Mouse (Mus musculus): Measurements from ENCODE around the gene Prrg2. TPM values are rescaled to one million over a fixed set of nuclear protein-coding genes. Genes with fewer than 3 reads are reported as not detected.

Gene Prrg2
- polyA plus RNA-seq, 1 experiment = 19.9 TPM

GRCm38 (mm10) chr7:45060632-45061122 is 1.8 kb downstream of the Prrg2 start:
- 89% methylated on average over 6 of the region's 6 CpGs for WGBS
- H3K27me3 ChIP-seq (ENCODE audit: control insufficient read depth, insufficient read depth, low read length) = no peaks in the 10 kb centered on the region
- no peaks in the 10 kb centered on the region for H3K36me3 ChIP-seq (ENCODE audit: control insufficient read depth, insufficient read depth, low read length)
- no peak for DNase-seq (ENCODE audit: low read depth in 1 of 2, low spot score in 2 of 2)
- TF ChIP-seq POLR2A (IDR thresholded peaks at IDR 0.05; ENCODE audit: low read depth, low read length) = no peak
- no peak for TF ChIP-seq CTCF (IDR thresholded peaks at IDR 0.05; ENCODE audit: extremely low read depth, insufficient read depth, insufficient read length, insufficient replicate concordance)
- H3K4me1 ChIP-seq (ENCODE audit: control insufficient read depth, insufficient read depth, insufficient read length) = peaks cover 4% of the 10 kb centered on the region; the same call in 1 of the 2 replicates
- no peak overlapping the region for H3K4me3 ChIP-seq (ENCODE audit: extremely low read depth, insufficient read depth, insufficient read length)
- no peak overlapping the region for H3K27ac ChIP-seq (ENCODE audit: insufficient read depth, low read length)

DNA sequence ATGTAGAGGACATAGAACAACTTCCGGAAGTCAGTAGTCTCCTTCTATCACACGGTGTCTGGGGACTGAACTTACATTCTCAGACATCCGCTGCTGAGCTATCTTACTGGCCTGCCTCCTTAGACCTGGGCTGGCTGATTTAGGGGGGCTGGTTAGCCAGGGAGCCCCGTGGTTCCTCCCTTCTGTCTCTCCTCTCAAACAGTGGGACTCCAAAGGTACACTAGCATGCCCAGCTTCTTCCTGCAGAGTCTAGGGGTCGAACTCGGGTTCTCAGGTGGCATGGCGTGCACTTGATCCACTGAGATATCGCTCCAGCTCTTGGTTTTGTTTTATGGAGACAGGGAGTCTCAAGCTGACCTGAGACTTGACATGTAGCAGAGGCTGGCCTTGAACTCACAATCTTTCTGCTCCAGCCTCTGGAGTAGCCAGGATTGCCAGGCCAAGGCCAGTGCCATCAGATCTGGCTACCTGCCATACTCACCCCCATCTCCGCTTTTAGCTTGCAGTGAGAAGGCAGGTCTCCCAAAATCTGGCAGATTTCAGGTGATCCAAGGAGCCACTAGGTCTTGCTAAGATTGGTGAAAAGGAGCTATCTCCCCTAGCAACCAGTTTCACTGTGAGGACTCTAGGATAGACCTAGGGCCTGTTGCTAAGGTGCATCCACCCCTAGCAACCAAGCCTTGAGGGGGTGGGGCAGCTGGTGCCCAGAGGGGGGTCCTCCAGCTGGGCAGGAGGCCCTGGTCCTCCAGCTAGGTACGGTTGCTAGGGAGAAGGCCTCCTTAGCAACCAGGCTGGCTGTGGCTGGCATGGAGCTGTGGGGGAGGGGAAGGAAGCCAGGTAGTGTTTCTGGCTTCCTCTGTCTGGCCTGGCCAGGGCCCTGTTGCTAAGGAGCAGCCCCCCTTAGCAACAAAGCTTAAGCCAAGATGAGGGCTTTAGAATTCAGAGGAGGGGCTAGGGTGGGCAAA is 3.6 kb downstream of the Prrg2 start:
- Histone ChIP-seq H3K4me3 (ENCODE audit: extremely low read depth, insufficient read depth, insufficient read length) (no peak overlapping the region), H3K4me1 (ENCODE audit: control insufficient read depth, insufficient read depth, insufficient read length) (peaks cover 4% of the 10 kb centered on the region; the same call in 1 of the 2 replicates), H3K27me3 (ENCODE audit: control insufficient read depth, insufficient read depth, low read length) (no peaks in the 10 kb centered on the region), H3K27ac (ENCODE audit: insufficient read depth, low read length) (no peak overlapping the region), H3K36me3 (ENCODE audit: control insufficient read depth, insufficient read depth, low read length) (no peaks in the 10 kb centered on the region)
- TF ChIP-seq CTCF (IDR thresholded peaks at IDR 0.05; ENCODE audit: extremely low read depth, insufficient read depth, insufficient read length, insufficient replicate concordance) (no peak), POLR2A (IDR thresholded peaks at IDR 0.05; ENCODE audit: low read depth, low read length) (no peak)
- WGBS = 89% methylated on average over 10 of the region's 10 CpGs
- no peak for DNase-seq (ENCODE audit: low read depth in 1 of 2, low spot score in 2 of 2)

DNA sequence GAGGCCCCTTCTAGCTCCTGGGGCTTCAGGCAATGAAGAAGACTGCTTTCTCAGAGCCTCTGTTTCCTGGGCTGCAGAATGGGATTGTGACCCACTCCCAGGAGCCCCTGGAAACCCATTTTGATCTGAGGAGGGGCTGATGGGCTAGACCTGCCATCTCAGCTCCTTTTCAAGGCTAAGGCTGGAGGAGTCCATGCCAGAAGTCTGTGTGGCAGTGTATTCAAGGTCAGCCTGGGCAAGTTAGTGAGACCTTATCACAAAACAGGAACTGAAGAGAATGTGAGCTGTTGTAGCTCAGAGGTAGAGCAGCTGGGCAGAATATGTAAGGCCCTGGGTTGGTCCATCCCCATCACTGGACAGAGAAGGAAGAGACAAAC is 5.5 kb downstream of the Prrg2 start:
- TF ChIP-seq POLR2A (IDR thresholded peaks at IDR 0.05; ENCODE audit: low read depth, low read length) (no peak), CTCF (IDR thresholded peaks at IDR 0.05; ENCODE audit: extremely low read depth, insufficient read depth, insufficient read length, insufficient replicate concordance) (no peak)
- H3K27ac ChIP-seq (ENCODE audit: insufficient read depth, low read length) = no peak overlapping the region
- H3K27me3 ChIP-seq (ENCODE audit: control insufficient read depth, insufficient read depth, low read length) = no peaks in the 10 kb centered on the region
- no peaks in the 10 kb centered on the region for H3K36me3 ChIP-seq (ENCODE audit: control insufficient read depth, insufficient read depth, low read length)
- no peak for DNase-seq (ENCODE audit: low read depth in 1 of 2, low spot score in 2 of 2)
- H3K4me1 ChIP-seq (ENCODE audit: control insufficient read depth, insufficient read depth, insufficient read length) = peaks cover 5% of the 10 kb centered on the region; the same call in 1 of the 2 replicates
- no peak overlapping the region for H3K4me3 ChIP-seq (ENCODE audit: extremely low read depth, insufficient read depth, insufficient read length)

DNA sequence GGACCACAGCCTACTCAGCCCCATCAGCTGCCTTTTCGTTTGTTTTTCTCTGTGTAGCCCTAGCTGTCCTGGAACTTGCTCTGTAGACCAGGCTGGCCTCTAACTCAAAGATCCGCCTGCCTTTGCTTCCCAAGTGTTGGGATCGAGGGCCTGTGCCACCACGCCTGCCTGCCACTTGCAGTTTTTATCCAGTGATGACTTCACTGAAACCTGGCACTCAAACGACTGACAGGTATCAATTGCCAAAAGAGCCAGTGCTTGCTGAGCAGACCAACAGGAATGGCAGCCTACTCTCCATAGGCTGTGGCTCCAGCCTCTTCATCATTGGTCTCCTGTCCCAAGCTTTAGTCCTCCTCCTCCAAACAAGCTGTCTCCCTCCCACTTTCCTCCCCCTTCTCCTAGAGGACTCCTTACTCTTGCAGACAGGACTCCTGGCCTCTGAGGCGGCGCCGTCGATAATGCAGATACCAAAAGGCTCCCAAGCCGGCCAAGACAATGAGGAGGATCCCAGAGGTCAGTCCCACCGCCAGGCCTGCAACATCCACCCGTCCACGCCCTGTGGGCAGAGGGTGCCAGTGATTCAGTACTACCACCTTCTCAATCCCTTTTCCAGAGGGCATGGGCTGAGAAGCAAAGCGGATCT is 6.0 kb downstream of the Prrg2 start:
- Histone ChIP-seq H3K4me1 (ENCODE audit: control insufficient read depth, insufficient read depth, insufficient read length) (peaks cover 6% of the 10 kb centered on the region; the same call in 1 of the 2 replicates), H3K36me3 (ENCODE audit: control insufficient read depth, insufficient read depth, low read length) (no peaks in the 10 kb centered on the region), H3K27me3 (ENCODE audit: control insufficient read depth, insufficient read depth, low read length) (no peaks in the 10 kb centered on the region), H3K4me3 (ENCODE audit: extremely low read depth, insufficient read depth, insufficient read length) (no peak overlapping the region), H3K27ac (ENCODE audit: insufficient read depth, low read length) (no peak overlapping the region)
- no peak for DNase-seq (ENCODE audit: low read depth in 1 of 2, low spot score in 2 of 2)
- whole genome bisulfite sequencing = 93% methylated on average over 14 of the region's 14 CpGs
- no peak for TF ChIP-seq CTCF (IDR thresholded peaks at IDR 0.05; ENCODE audit: extremely low read depth, insufficient read depth, insufficient read length, insufficient replicate concordance)

DNA sequence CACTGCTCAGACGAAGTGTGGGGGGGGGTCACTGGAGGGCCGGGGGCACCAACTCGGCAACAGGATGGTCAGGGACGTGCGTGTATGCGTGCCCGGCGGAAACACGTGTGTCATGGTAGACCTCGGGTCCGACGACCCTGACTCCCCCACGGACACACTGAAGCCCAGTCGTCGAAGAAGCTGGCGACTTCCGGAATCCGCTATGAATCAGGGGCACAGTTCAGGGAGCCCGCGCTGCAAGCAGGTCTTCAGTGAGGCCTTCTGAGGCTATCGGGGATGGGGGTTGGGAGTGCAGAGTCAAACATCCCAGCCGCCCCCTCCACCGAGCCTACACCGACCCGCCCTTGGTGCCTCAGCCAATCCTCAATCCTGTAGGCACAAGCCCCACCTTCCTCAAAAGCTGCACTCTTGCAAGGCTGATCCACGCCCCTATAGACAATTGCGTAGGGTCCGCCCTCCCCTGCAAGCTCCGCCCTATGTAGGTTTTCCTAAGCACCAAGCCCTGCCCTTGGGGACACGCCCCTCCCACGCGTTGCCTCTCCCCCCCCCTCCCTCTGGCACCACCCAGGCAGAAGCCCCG is 8.5 kb downstream of the Prrg2 start:
- Histone ChIP-seq H3K4me3 (ENCODE audit: extremely low read depth, insufficient read depth, insufficient read length) (peak overlapping the region; percentile 92), H3K36me3 (ENCODE audit: control insufficient read depth, insufficient read depth, low read length) (peaks cover 15% of the 10 kb centered on the region), H3K27ac (ENCODE audit: insufficient read depth, low read length) (peak overlapping the region; percentile 85), H3K27me3 (ENCODE audit: control insufficient read depth, insufficient read depth, low read length) (no peaks in the 10 kb centered on the region), H3K4me1 (ENCODE audit: control insufficient read depth, insufficient read depth, insufficient read length) (peaks cover 6% of the 10 kb centered on the region; the same call in 1 of the 2 replicates)
- TF ChIP-seq CTCF (IDR thresholded peaks at IDR 0.05; ENCODE audit: extremely low read depth, insufficient read depth, insufficient read length, insufficient replicate concordance) (no peak), POLR2A (IDR thresholded peaks at IDR 0.05; ENCODE audit: low read depth, low read length) (peak; percentile 75)
- peak; percentile 95 for DNase-seq (ENCODE audit: low read depth in 1 of 2, low spot score in 2 of 2)
- WGBS = 1% methylated on average over 32 of the region's 33 CpGs

DNA sequence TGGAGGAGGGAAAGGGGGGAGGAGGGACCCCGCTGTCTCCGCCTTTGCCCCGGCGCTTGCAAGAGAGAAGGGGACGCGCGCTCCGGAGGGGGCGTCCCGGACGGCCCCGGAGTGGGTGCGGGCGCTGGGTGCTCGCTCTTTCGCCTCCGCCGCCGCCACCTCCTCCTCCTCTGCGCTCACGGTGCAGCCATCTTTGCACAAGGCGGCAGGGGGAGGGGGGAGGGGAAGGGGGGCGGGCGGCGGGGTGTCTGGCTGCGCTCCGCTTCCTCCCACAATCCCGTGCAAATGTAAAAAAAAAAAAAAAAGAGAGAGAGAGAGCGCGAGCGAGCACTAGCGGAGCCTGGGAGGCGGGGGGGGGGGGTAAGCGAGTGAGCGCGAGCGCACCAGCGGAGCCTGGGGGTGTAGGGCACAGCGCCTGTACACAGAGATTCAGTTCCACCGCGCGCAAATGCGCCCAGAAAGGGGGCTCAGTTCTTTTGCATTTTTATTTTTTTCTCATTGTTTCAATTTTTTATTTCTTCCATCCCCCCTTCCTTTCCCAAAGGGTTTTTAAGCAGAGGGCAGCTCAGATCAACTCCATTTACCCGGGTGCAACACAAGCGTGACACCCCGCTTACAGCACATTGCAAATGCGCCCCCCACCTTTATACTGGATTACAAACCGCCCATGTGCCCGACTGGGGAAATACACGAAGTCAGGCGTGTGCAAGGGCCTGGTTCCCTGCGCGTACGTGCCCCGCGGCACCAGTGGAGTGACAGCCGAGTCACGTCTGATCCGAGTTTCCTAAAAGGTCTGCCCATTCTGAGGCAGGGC is 9.2 kb downstream of the Prrg2 start:
- peaks cover 6% of the 10 kb centered on the region; the same call in 1 of the 2 replicates for H3K4me1 ChIP-seq (ENCODE audit: control insufficient read depth, insufficient read depth, insufficient read length)

More for the DNA sequence above, 9.2 kb downstream of the Prrg2 start:
- Histone ChIP-seq H3K4me3 (ENCODE audit: extremely low read depth, insufficient read depth, insufficient read length) (peak overlapping the region; percentile 92), H3K36me3 (ENCODE audit: control insufficient read depth, insufficient read depth, low read length) (peaks cover 20% of the 10 kb centered on the region), H3K27me3 (ENCODE audit: control insufficient read depth, insufficient read depth, low read length) (no peaks in the 10 kb centered on the region), H3K27ac (ENCODE audit: insufficient read depth, low read length) (peak overlapping the region; percentile 95)
- DNase-seq (ENCODE audit: low read depth in 1 of 2, low spot score in 2 of 2) = peak; percentile 62 to 77
- no peak; the same call in 1 of the 2 replicates for TF ChIP-seq POLR2A (IDR thresholded peaks at IDR 0.05; ENCODE audit: low read depth, low read length)
- TF ChIP-seq CTCF (IDR thresholded peaks at IDR 0.05; ENCODE audit: extremely low read depth, insufficient read depth, insufficient read length, insufficient replicate concordance) = no peak
- WGBS = under 1% methylated on average over 46 of the region's 59 CpGs

Measured in spleen, adult 2 months (tissue).